Mouse (Mus musculus): ENCODE measurements at regions not wholly inside any gene's neighbourhood (a gene's known extent, or its start where the extent isn't known, plus 50 kb on each side); places are given as distances from the start of the nearest gene placed in this dataset.

- peak; percentile 65 to 87 for DNase-seq
Measured at GRCm38 (mm10) chr16:13046366-13047120, 62.9 kb upstream of the Ercc4 start.

- no peak for DNase-seq
Measured at GRCm38 (mm10) chr16:13049321-13049720, 60.2 kb upstream of the Ercc4 start.

- no peak for DNase-seq
Measured at GRCm38 (mm10) chr16:13050225-13050892, 59.1 kb upstream of the Ercc4 start.

- no peak for DNase-seq
Measured at GRCm38 (mm10) chr16:13054956-13055355, 54.5 kb upstream of the Ercc4 start.
